Mouse (Mus musculus): ENCODE measurements around the gene Pkn2.

Gene Pkn2

DNA sequence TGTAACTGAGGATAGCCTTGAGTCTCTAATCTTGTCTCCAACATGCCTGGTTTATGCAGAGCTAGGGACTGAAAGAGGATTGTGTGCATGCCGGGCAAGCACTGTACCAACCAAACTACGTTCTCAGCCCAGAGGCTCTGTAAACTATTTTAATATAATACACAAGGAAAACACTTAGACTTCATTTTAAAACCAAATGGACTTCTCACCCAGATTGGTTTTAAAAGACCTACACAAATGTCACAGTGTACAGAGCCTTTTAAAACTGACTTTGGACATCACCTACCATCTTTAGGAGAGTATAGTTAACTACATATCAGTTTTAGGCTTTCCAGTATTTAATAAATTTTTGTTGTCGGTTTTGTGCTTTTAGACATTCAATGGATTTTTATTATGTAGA lies 48.9 kb downstream of the Pkn2 start:
- no peak for DNase-seq

- DNase-seq, result no peak
These were observed 55.2 kb downstream of the Pkn2 start for GRCm38 (mm10) chr3:142826449-142827146.

- no peak for DNase-seq
These were observed 58.2 kb downstream of the Pkn2 start for GRCm38 (mm10) chr3:142823606-142824005.

- no peak for DNase-seq
These were observed 64.3 kb downstream of the Pkn2 start for GRCm38 (mm10) chr3:142817506-142817905.

GRCm38 (mm10) chr3:142811582-142811981 lies 70.2 kb downstream of the Pkn2 start:
- no peak for DNase-seq

DNA sequence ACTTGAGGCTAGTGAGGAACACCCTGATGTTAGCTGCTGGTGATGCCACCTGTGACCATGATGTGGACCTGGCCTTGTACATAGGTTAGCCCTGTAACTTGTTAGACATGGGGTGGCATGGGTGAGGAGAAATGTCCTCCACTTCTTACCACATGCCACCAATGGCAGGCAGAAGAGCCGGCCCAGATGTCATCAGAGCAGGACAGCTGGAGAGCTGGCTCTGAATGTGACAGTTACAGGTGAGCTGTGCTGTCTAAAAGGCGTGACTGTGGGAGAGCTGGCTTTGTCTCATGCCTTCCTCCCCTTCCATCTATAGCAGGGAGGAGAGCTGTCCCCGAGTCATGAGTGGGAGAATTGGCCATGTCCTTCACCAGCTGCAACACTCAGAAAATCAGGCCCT lies 86.2 kb downstream of the Pkn2 start:
- DNase-seq, result no peak

DNA sequence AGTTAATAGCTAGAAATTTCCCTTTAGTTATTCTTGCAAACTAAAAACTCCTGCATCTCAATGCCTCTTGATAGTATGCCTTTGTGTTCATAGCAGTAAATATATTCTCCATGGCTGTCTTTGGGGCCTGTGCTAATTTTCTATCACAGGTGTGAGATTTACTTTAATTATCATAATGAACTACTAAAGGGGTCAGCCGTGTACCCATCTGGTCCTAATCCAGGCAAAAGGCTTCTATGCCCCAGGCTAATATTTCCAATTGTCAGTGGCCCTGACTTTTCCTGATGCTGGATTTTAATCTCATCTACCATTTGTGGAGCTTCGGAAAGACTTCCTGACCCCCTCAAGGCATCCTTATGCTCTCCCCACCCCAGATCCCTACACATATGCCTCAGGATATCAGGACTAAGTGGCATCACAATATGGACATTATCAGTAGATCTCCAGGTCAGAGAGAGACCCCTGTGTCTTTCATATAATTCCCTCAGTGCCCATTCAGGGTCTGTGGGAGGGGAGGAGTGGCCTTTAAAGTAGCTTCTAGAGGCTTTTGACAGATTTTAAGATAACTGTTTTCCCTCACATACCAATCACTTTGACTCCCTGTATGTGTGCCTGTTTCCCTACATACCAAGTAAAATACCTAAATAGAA lies 95.3 kb downstream of the Pkn2 start:
- DNase-seq, result no peak

GRCm38 (mm10) chr3:142777227-142777626 lies 104.6 kb downstream of the Pkn2 start:
- DNase-seq, result no peak

DNA sequence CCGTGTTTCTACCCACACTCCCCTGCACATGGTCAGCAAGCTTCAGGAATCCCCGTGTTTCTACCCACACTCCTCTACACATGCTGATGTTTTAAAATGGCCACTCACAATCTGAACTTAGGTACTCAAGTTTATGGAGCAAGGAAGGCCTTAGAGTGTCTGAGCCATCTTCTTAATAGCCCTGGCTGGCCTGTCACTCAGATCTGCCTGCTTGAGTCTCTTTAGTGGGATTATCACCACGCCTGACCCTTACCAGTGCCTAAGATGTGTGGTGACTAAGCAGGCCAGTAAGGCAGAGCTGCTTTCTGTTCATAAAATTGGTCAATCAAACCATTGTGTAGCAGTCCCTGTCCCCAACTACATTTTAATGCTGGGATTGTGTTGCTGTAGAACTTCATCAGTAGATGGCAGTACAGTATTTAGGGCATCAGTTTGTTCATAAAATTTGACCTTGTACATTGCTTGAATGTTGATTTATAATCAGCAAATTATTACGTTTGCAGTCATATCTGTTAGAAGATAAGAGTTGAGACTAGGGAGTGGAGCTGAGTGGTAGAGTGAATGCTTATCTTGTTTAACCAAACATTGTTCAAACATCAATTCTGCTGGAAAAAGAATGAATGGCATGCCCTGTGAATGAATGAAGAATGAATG lies 108.1 kb downstream of the Pkn2 start:
- DNase-seq, result no peak

DNA sequence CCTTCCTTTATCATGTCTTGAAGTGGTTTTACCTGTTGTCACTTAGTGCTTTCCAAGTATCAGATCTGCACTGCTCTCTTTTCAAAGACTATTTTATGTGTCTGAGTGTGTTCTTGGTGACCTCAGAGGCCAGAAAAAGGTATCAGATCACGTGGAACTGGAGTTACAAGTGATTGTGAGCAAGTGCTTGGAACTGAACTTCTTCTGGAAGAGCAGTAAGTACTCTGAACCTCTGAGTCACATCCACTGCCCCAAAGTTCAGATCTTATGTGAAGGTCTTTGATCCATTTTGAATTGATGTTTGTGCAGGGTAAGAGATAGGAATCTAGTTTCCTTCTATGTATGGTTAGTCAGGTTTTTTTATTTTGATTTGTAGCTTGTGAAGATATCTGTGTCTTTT lies 111.3 kb downstream of the Pkn2 start:
- no peak for DNase-seq

- DNase-seq, result no peak
These were observed 113.3 kb downstream of the Pkn2 start for GRCm38 (mm10) chr3:142768498-142768897.

- DNase-seq, result no peak
These were observed 116.0 kb downstream of the Pkn2 start for GRCm38 (mm10) chr3:142765778-142766165.

DNA sequence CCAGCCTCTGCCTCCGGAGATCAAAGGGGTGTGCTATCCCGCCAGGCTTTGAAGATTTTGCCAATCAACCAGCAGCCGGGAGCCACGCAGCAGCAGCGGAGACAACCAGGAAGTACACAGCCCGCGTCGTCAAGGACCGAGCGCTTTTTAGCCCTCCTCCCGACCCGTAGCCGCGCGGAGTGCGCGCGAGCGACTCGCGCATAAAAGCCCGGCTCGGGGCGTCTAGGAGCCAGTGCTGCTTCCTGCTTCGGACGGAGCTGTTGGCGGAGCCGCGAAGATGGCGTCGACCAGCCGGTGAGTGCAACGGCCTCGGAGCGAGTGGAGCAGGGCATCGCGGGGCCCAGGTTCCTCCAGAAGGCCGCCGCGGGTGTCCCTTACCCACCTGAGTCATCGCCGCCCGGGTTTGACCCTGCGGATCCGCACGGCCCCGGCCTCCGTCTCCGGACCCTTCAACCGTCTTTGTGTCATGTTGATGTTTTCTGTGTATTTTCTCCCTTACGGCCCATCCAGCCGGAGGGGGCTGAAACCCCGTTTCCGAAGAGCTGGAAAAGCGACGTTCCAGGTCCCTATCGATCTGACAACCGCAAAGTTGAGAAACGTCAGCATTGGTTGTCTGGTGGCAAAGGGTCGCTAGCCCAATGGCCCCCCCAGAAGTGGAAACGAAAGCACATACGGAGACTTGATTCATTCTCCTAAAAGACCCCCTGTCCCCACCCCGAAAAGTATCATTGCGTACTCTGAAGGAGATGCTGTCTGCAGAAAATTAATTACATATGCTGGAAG lies 116.6 kb downstream of the Pkn2 start, which contains the start of gene Gtf2b:
Gene Gtf2b, plus strand, starts transcription at position 51 of the 783 bp plus-strand sequence.
- DNase-seq, result peak; percentile 89

- DNase-seq, result no peak
These were observed 121.4 kb downstream of the Pkn2 start for GRCm38 (mm10) chr3:142760356-142760755.

DNA sequence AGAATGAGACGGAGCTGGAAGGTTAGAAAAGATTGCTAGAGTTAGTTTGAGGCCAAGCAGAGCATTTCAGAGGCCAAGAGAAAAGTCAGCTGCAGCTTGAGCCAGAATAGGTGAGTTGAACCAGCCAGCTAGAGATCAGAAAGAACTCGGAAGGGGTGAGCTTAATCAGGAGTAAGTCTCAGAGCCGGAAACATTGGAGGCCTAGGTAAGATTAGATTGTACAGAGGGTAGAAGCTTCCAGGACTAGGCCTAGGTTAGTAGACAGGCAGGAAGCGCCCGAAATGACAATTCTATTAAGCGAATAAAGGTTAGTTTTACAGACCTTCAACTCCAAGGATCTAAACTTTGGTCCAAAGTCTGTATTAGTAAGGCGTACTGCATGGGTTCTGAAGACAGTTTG lies 123.2 kb downstream of the Pkn2 start:
- DNase-seq, result no peak

DNA sequence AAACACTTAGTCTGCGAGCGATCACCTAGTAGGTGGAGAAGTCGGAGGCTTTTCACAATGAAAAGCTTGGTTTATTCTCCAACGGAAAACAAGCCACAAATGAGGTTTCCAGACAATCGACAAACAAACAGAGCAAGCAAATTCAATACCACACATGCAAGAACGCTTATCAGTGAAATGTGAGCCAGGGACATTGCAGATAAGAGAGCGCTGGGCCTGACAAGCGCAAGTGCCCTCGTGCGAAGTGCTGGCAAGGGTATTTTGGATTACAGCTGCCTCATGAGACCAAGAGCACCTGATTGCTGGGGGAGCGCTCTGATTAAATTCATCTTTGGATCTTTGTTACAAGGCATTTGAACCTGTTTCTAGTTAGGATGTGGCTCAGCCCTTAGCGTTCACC lies 124.0 kb downstream of the Pkn2 start:
- DNase-seq, result no peak

DNA sequence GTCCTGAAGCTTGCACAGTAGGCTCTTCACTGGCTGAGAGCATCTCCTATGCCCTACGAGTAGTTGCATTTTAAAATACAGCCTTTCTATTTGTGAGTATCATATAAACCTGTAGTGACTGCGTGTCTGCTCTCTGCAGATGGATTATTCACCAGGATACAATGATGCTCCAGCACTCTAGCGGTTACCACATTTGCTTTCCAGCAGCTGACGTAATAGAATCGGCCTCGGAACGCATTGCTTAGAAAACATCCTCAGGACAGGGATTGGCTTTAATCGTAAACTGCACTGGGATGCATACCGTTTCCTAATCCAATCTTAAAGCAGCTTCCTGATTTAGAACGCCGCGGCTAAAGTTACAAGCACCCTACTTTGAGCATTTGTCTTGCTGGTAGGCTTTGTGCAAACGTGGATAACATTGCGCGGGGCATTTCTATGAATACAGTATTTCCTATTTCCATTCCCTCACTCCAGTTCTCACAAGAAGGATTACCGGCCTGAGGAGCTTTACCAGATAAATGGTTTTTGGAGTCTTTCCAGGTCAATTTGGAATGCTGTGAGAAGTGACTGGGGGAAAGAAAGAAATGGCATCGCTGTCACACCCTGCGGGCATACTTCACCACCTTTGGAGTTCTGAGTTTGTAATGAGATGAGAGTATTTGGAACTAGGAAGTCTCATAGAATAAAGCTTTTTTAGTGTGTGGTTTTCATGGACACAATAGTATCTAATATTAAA lies 126.5 kb downstream of the Pkn2 start:
- DNase-seq, result no peak

DNA sequence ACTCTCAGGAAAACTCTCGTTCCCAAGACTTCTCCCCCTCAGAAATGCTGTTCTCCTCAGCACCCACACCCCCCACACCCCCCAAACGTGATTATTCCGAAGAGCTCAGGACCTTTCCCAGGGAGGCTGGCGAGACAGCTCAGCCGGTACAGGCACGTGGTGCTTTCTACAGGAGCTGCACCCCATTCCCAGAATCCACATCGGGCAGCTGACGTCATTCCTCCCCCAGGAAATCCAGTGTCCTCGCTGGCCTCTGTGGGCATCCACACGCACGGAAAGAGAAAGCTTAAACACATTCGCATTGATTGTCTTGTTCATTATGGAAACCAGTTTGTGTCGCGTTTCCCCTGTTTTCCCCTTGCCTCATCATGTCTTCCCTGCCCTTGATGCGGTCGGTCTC lies 132.7 kb downstream of the Pkn2 start:
- no peak for DNase-seq

GRCm38 (mm10) chr3:142747673-142748072 lies 134.1 kb downstream of the Pkn2 start:
- DNase-seq, result no peak

DNA sequence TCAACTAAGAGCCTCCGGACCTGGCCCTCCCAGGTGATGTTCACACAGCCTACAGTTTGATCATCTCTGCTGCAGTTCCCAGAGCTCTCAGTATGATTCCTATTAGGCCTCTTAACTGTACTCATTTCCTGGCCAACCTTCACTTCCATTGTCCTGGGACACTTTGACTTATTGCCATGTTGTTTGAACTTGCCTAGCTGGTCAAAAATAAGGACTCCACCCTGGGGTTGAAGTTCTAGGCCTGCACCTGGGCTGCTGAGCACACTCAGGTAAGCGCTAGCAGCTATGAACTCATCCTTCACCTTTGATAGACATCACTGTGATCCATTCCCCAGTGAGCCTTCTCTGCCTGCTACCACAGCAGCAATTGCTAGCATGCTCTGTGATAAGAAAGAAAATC lies 136.7 kb downstream of the Pkn2 start:
- no peak for DNase-seq

DNA sequence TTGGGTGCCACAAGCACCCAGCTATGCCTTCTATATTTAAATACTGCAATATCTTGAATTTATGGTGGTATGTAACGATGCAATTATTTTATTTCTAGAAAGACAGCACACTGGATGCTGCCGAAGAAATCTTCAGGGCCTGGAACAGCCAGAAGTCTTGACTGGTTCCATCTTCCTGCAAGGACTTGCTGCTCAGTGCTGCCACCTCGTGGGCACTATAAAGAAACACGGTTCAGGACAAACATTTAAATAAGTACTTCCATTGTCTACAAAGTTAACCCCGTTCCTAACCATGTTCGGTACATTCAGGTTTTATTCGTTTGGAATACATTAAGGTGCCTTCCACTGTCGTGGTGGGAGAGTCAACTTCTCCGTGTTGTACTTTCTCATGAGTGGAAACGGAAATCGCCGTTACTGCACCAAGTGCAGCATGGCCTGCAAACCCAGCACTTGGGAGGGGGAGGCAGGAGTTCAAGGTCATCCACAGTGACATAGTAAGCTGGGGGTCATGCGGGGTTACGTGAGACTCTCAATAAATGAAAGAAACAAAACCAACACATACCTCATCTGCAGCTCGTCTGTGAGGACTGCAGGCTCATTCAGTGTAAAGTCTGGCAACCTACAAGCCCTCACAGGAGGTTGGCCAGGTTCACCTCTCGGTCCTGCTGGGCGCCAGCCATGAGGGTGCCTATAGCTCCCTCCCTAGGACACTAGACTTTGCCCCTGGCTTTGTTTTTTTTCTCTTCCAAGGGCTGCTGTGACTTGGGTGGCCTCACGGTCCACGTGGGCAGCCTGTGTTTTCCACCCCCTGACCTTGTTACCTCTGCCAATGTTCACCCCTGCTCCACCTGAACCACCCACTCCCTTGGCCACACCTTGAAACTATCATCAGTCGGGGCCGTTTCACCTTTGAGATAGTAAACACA lies 137.6 kb downstream of the Pkn2 start:
- DNase-seq, result no peak

All from cerebellum, adult 11-12 months (tissue).